Mouse (Mus musculus): ENCODE measurements around the gene Myo7a. TPM values are rescaled to one million over a fixed set of nuclear protein-coding genes. Genes with fewer than 3 reads are reported as not detected.
A peak's percentile ranks its signal among the peaks of the same experiment; 100 is the strongest.

Gene Myo7a
- polyA plus RNA-seq, 1 experiment from 2014 or later, result 17.3 TPM

GRCm38 (mm10) chr7:98152400-98152799 lies 33.1 kb upstream of the Myo7a start:
- Histone ChIP-seq H3K4me1 (peaks cover 81% of the 10 kb centered on the region), H3K9me3 (no peaks in the 10 kb centered on the region), H3K36me3 (no peaks in the 10 kb centered on the region), H3K4me3 (no peak overlapping the region), H3K27ac (peak overlapping the region; percentile 56; the same call in 1 of the 2 replicates), H3K27me3 (ENCODE audit: insufficient read depth, poor library complexity, severe bottlenecking) (no peaks in the 10 kb centered on the region)
- WGBS, result 55% methylated on average over 8 of the region's 8 CpGs
- no peak for DNase-seq (ENCODE audit: low spot score)

DNA sequence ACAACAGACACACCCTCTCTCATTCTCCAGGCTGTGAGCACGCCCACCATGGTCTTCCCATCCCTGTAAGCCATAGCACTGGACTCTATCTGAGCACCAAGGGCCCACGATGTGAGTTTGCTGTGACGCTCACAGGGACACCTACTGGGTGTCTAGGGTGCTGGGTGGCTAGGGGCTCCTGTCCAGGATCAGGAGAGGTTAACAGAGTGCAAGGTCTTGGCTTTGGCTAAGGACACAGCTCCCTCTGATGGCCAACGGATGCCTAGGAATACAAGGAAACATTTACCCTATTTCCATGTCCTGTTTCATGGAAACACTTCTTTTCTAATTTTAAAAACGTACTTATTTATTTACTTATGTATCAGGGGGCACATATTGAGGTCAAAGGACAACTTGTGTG lies 31.2 kb upstream of the Myo7a start:
- H3K36me3 ChIP-seq, result no peaks in the 10 kb centered on the region
- H3K4me1 ChIP-seq, result peaks cover 79% of the 10 kb centered on the region
- H3K27ac ChIP-seq, result peak overlapping the region; percentile 81
- no peaks in the 10 kb centered on the region for H3K9me3 ChIP-seq
- 24% methylated on average over 5 of the region's 5 CpGs for WGBS
- no peak overlapping the region for H3K4me3 ChIP-seq
- DNase-seq (ENCODE audit: low spot score), result no peak
- no peaks in the 10 kb centered on the region for H3K27me3 ChIP-seq (ENCODE audit: insufficient read depth, poor library complexity, severe bottlenecking)

- Histone ChIP-seq H3K4me3 (no peak overlapping the region), H3K27me3 (ENCODE audit: insufficient read depth, poor library complexity, severe bottlenecking) (no peaks in the 10 kb centered on the region), H3K36me3 (no peaks in the 10 kb centered on the region), H3K4me1 (peaks cover 81% of the 10 kb centered on the region), H3K9me3 (no peaks in the 10 kb centered on the region), H3K27ac (peak overlapping the region; percentile 81)
- peak; percentile 86 for DNase-seq (ENCODE audit: low spot score)
- WGBS, result 12% methylated on average over 3 of the region's 3 CpGs
Measured at GRCm38 (mm10) chr7:98149802-98150201, 30.5 kb upstream of the Myo7a start.

GRCm38 (mm10) chr7:98148721-98149407 lies 29.5 kb upstream of the Myo7a start:
- 62% methylated on average over 10 of the region's 10 CpGs for WGBS
- peaks cover 80% of the 10 kb centered on the region for H3K4me1 ChIP-seq
- no peaks in the 10 kb centered on the region for H3K9me3 ChIP-seq
- H3K27ac ChIP-seq, result peak overlapping the region; percentile 81
- H3K4me3 ChIP-seq, result no peak overlapping the region
- no peaks in the 10 kb centered on the region for H3K36me3 ChIP-seq
- no peak for DNase-seq (ENCODE audit: low spot score)
- no peaks in the 10 kb centered on the region for H3K27me3 ChIP-seq (ENCODE audit: insufficient read depth, poor library complexity, severe bottlenecking)

- Histone ChIP-seq H3K4me3 (no peak overlapping the region), H3K4me1 (peaks cover 82% of the 10 kb centered on the region), H3K9me3 (no peaks in the 10 kb centered on the region), H3K27me3 (ENCODE audit: insufficient read depth, poor library complexity, severe bottlenecking) (no peaks in the 10 kb centered on the region), H3K27ac (0 out of 2 replicates have a peak overlapping the region, but pooled peaks have one; percentile 12), H3K36me3 (no peaks in the 10 kb centered on the region)
- no peak for DNase-seq (ENCODE audit: low spot score)
- 79% methylated on average over 8 of the region's 8 CpGs for WGBS
Measured at GRCm38 (mm10) chr7:98147766-98148165, 28.4 kb upstream of the Myo7a start.

DNA sequence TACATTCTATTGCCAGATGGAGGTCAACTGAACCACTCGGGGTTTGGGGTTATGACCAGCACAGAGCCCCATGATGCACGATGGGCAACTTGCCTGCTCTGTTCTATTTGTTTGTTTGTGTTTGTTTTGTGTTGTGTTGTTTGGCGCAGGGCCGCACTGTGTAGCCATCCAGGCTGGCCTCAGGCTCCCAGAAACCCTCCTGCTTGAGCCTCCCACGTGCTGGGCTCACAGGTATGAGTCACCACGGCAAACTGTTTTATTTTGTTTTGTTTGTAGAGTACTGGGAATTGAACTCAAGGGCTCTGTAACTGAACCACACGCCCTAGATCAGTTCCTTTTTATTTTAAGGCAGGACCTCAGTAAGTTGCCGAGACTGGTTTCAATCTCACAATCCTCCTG lies 27.1 kb upstream of the Myo7a start:
- peaks cover 82% of the 10 kb centered on the region for H3K4me1 ChIP-seq
- no peak for DNase-seq (ENCODE audit: low spot score)
- no peak overlapping the region for H3K4me3 ChIP-seq
- no peaks in the 10 kb centered on the region for H3K9me3 ChIP-seq
- H3K27ac ChIP-seq, result no peak overlapping the region
- 78% methylated on average over 8 of the region's 8 CpGs for WGBS
- no peaks in the 10 kb centered on the region for H3K36me3 ChIP-seq
- no peaks in the 10 kb centered on the region for H3K27me3 ChIP-seq (ENCODE audit: insufficient read depth, poor library complexity, severe bottlenecking)

- Histone ChIP-seq H3K4me3 (no peak overlapping the region), H3K9me3 (no peaks in the 10 kb centered on the region), H3K36me3 (no peaks in the 10 kb centered on the region), H3K4me1 (peaks cover 84% of the 10 kb centered on the region), H3K27ac (no peak overlapping the region), H3K27me3 (ENCODE audit: insufficient read depth, poor library complexity, severe bottlenecking) (no peaks in the 10 kb centered on the region)
- WGBS, result 79% methylated on average over 12 of the region's 12 CpGs
- no peak for DNase-seq (ENCODE audit: low spot score)
Measured at GRCm38 (mm10) chr7:98145842-98146446, 26.6 kb upstream of the Myo7a start.

GRCm38 (mm10) chr7:98145402-98145801 lies 26.1 kb upstream of the Myo7a start, which contains the start of gene Omp:
TSS of gene Omp (minus strand) at chr7:98145502.
- 84% methylated on average over 5 of the region's 5 CpGs for WGBS
- no peaks in the 10 kb centered on the region for H3K27me3 ChIP-seq (ENCODE audit: insufficient read depth, poor library complexity, severe bottlenecking)
- H3K36me3 ChIP-seq, result no peaks in the 10 kb centered on the region
- H3K27ac ChIP-seq, result peak within 1 kb of the TSS; percentile 12; the same call in 1 of the 2 replicates
- no peak within 1 kb of the TSS for H3K4me3 ChIP-seq
- H3K4me1 ChIP-seq, result peaks cover 84% of the 10 kb centered on the region
- DNase-seq (ENCODE audit: low spot score), result no peak
- H3K9me3 ChIP-seq, result no peaks in the 10 kb centered on the region

GRCm38 (mm10) chr7:98142648-98143047 lies 23.3 kb upstream of the Myo7a start:
- Histone ChIP-seq H3K27ac (peak overlapping the region; percentile 4), H3K9me3 (no peaks in the 10 kb centered on the region), H3K4me1 (peaks cover 81% of the 10 kb centered on the region), H3K4me3 (no peak overlapping the region), H3K27me3 (ENCODE audit: insufficient read depth, poor library complexity, severe bottlenecking) (no peaks in the 10 kb centered on the region), H3K36me3 (no peaks in the 10 kb centered on the region)
- 79% methylated on average over 3 of the region's 3 CpGs for WGBS
- DNase-seq (ENCODE audit: low spot score), result no peak

- no peaks in the 10 kb centered on the region for H3K9me3 ChIP-seq
- H3K27me3 ChIP-seq (ENCODE audit: insufficient read depth, poor library complexity, severe bottlenecking), result no peaks in the 10 kb centered on the region
- H3K36me3 ChIP-seq, result no peaks in the 10 kb centered on the region
- H3K4me3 ChIP-seq, result no peak overlapping the region
- peaks cover 81% of the 10 kb centered on the region for H3K4me1 ChIP-seq
- no peak for DNase-seq (ENCODE audit: low spot score)
- H3K27ac ChIP-seq, result peak overlapping the region; percentile 4; the same call in 1 of the 2 replicates
- WGBS, result 67% methylated on average over 8 of the region's 8 CpGs
Measured at GRCm38 (mm10) chr7:98142247-98142646, 22.9 kb upstream of the Myo7a start.

- H3K27ac ChIP-seq, result no peak overlapping the region
- H3K36me3 ChIP-seq, result no peaks in the 10 kb centered on the region
- WGBS, result 58% methylated on average over 3 of the region's 3 CpGs
- H3K4me3 ChIP-seq, result no peak overlapping the region
- H3K9me3 ChIP-seq, result no peaks in the 10 kb centered on the region
- peaks cover 75% of the 10 kb centered on the region for H3K4me1 ChIP-seq
- DNase-seq (ENCODE audit: low spot score), result no peak
- no peaks in the 10 kb centered on the region for H3K27me3 ChIP-seq (ENCODE audit: insufficient read depth, poor library complexity, severe bottlenecking)
Measured at GRCm38 (mm10) chr7:98141206-98141605, 21.9 kb upstream of the Myo7a start.

DNA sequence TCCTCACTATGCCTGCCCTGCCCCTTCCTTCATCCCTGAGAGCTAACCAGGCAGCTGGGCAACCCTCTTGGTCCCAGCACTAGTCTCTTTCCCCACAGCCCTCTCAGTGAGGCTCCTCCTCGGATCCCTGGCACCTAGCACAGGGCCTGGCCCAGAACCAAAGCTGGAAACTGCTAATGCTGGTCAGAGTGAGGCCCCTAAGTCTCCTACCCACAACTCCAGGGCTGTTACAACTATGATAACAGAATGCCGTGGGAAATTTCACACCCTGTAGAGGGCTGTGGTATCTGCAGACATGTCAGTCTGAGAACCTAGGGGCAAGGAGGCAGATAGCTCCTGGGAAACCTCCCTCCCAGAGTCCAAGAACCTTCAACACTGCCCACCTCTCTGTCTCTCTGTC lies 21.3 kb upstream of the Myo7a start:
- Histone ChIP-seq H3K4me1 (peaks cover 68% of the 10 kb centered on the region), H3K9me3 (no peaks in the 10 kb centered on the region), H3K4me3 (no peak overlapping the region), H3K27ac (peak overlapping the region; percentile 67; the same call in 1 of the 2 replicates), H3K27me3 (ENCODE audit: insufficient read depth, poor library complexity, severe bottlenecking) (no peaks in the 10 kb centered on the region), H3K36me3 (no peaks in the 10 kb centered on the region)
- 14% methylated on average over 2 of the region's 2 CpGs for WGBS
- no peak for DNase-seq (ENCODE audit: low spot score)

DNA sequence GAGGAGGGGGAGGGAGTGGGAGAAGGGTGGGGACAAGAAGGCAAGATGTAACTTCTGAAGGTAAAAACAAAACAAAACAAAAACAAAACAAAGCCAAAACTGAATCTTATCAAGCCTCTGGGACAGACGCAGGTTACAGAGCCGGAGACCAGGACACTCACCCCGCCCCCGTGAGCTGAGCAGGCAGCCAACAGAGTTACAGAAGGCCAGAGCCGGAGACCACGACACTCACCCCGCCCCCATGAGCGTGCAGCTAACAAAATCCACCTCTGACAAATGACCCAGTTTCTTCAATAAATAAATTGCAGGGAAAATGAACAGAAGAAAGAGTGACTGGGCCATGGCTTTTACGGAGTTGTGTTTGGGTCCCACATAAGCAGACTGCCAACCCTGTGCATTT lies 19.9 kb upstream of the Myo7a start:
- H3K9me3 ChIP-seq, result no peaks in the 10 kb centered on the region
- H3K36me3 ChIP-seq, result 0 out of 2 replicates have a peak, but pooled peaks cover 2% of the 10 kb centered on the region
- H3K27ac ChIP-seq, result peak overlapping the region; percentile 29; the same call in 1 of the 2 replicates
- WGBS, result 13% methylated on average over 9 of the region's 9 CpGs
- no peaks in the 10 kb centered on the region for H3K27me3 ChIP-seq (ENCODE audit: insufficient read depth, poor library complexity, severe bottlenecking)
- no peak for DNase-seq (ENCODE audit: low spot score)
- peak overlapping the region; percentile 18; the same call in 1 of the 2 replicates for H3K4me3 ChIP-seq
- H3K4me1 ChIP-seq, result peaks cover 58% of the 10 kb centered on the region

All from heart, embryonic 10.5 days (tissue).